11 mouse cellular contexts compared by ENCODE assay signal in the genomic region with DNA sequence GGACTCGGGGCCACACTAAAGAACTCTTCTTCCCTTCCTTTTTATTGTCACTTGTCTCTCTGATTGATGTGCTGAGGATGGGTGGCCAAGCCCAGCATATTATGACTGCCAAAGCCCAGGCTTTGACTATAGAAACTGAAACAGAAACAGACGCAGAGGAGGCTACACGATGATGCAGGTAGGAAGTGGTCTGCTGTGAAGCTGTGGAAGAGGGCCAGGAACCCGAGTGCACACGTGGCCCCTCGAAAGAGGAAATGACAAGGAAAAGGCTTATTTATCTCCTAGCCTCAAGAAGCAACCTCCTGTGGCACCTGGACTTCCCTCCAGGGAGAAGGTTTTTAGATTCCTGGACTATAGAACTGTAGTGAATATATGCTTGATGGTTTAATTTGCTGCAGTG. TPM values are rescaled to one million over a fixed set of nuclear protein-coding genes. Genes with fewer than 3 reads are reported as not detected.
DNase-seq lines count a peak whose midpoint lies in the region; ATAC-seq and TF ChIP-seq lines count a peak whose summit lies in the region.
"Had no signal": no experiment of that assay in that cellular context is flagged by ENCODE, and none has a peak within 500 bp of the region (broad histone marks: within the 10 kb centered on the region; RNA-seq: fewer than 3 reads in every experiment).

No protein-coding gene starts in this region.

- H3K27ac ChIP-seq in liver, embryonic 11.5 days (ENCODE audit: low read depth, low read length), result no peak overlapping the region
- no peak overlapping the region for H3K27ac ChIP-seq in stomach, postnatal 0 days (replicated peaks)
- H3K27ac ChIP-seq: midbrain, embryonic 13.5 days had no signal

- TF ChIP-seq EP300 in stomach, postnatal 0 days (optimal IDR thresholded peaks at IDR 0.05), result no peak

- DNase-seq in liver, embryonic 11.5 days (ENCODE audit: low spot score), result no peak
- no peak for DNase-seq in liver
- DNase-seq in thymus, postnatal 36 days, result peak; percentile 33 to 56
- DNase-seq in stomach, postnatal 0 days (ENCODE audit: low spot score), result no peak
- DNase-seq in retina, embryonic 14.5 days (ENCODE audit: low spot score), result no peak
- DNase-seq in adipocyte (ENCODE audit: low spot score), result no peak
- DNase-seq: kidney, postnatal 25 days; lung, adult 18-20 months had no signal

- 53% methylated on average over 6 of the region's 6 CpGs for WGBS in liver, embryonic 11.5 days
- WGBS in stomach, postnatal 0 days, result 72% methylated on average over 6 of the region's 6 CpGs

- H3K27me3 ChIP-seq in liver, embryonic 11.5 days (replicated peaks; ENCODE audit: control insufficient read depth, insufficient read depth, low read length), result no peaks in the 10 kb centered on the region
- H3K27me3 ChIP-seq in stomach, postnatal 0 days (ENCODE audit: control insufficient read depth, insufficient read depth, low read length), result no peaks in the 10 kb centered on the region
- H3K27me3 ChIP-seq: midbrain, embryonic 13.5 days had no signal

- H3K36me3 ChIP-seq in liver, embryonic 11.5 days (ENCODE audit: control insufficient read depth, insufficient read depth, low read length), result no peaks in the 10 kb centered on the region
- no peaks in the 10 kb centered on the region for H3K36me3 ChIP-seq in stomach, postnatal 0 days (ENCODE audit: control insufficient read depth, insufficient read depth, low read length)
- H3K36me3 ChIP-seq: midbrain, embryonic 13.5 days had no signal

- no peak for ATAC-seq in liver, embryonic 11.5 days (replicated peaks; ENCODE audit: low FRiP score)
- ATAC-seq in hematopoietic stem cell, adult 5-6 weeks (replicated peaks in 1 of 2; ENCODE audit: insufficient read depth in 1 of 2, low FRiP score in 2 of 2, low TSS enrichment in 1 of 2, low read depth in 1 of 2, poor library complexity in 2 of 2, severe bottlenecking in 2 of 2), result peak; percentile 91 to 95
- peak; percentile 82 for ATAC-seq in monocyte, adult 5-6 weeks (replicated peaks; ENCODE audit: insufficient number of reproducible peaks, low FRiP score, low TSS enrichment, poor library complexity, severe bottlenecking)
- no peak for ATAC-seq in stomach, postnatal 0 days (ENCODE audit: low FRiP score, low TSS enrichment)

- H3K9me3 ChIP-seq in liver, embryonic 11.5 days (ENCODE audit: control insufficient read depth, low read length), result no peaks in the 10 kb centered on the region
- H3K9me3 ChIP-seq in stomach, postnatal 0 days (ENCODE audit: control insufficient read depth, low read length), result no peaks in the 10 kb centered on the region
- H3K9me3 ChIP-seq: midbrain, embryonic 13.5 days had no signal

- no peaks in the 10 kb centered on the region for H3K4me1 ChIP-seq in liver, embryonic 11.5 days (replicated peaks; ENCODE audit: control insufficient read depth, insufficient read depth, low read length)
- no peaks in the 10 kb centered on the region for H3K4me1 ChIP-seq in stomach, postnatal 0 days (replicated peaks; ENCODE audit: control insufficient read depth, insufficient read depth)

- no peak for TF ChIP-seq CTCF in stomach, postnatal 0 days (IDR thresholded peaks at IDR 0.05; ENCODE audit: low read depth)

- H3K4me3 ChIP-seq in liver, embryonic 11.5 days (ENCODE audit: low read depth, low read length), result no peak overlapping the region
- H3K4me3 ChIP-seq in stomach, postnatal 0 days (ENCODE audit: low read depth, low read length), result no peak overlapping the region
- H3K4me3 ChIP-seq: midbrain, embryonic 13.5 days had no signal

- H3K4me2 ChIP-seq in liver, embryonic 11.5 days, result peak overlapping the region; percentile 24; the same call in 1 of the 2 replicates
- H3K4me2 ChIP-seq in stomach, postnatal 0 days (replicated peaks; ENCODE audit: low read depth), result no peak overlapping the region
- H3K4me2 ChIP-seq: midbrain, embryonic 13.5 days had no signal

- H3K9ac ChIP-seq in liver, embryonic 11.5 days (ENCODE audit: low read depth, low read length), result no peak overlapping the region
- H3K9ac ChIP-seq in stomach, postnatal 0 days (ENCODE audit: low read length), result no peak overlapping the region
- H3K9ac ChIP-seq: midbrain, embryonic 13.5 days had no signal

RNA-seq across cellular contexts. Expression of a gene that starts 8.3 kb away (rescaled TPM):
- polyA plus RNA-seq in liver, embryonic 11.5 days (2014; fragmentation: Nextera tagmentation; extraction: Ambion mirVana), result 554 and 596 TPM in 2 replicates
- 434 and 475 TPM in 2 replicates for total RNA-seq in hematopoietic stem cell, adult 5-6 weeks (2017)
- total RNA-seq in monocyte, adult 5-6 weeks (2017), result 9.0 to 54.0 TPM (median 33.0 TPM) in 3 replicates
- 87.7 and 95.1 TPM in 2 replicates for polyA plus RNA-seq in stomach, postnatal 0 days (2015; fragmentation: Nextera tagmentation; extraction: Ambion mirVana)

RNA-seq across cellular contexts. Expression of a gene that starts 34.2 kb away (rescaled TPM):
- polyA plus RNA-seq in liver, embryonic 11.5 days (2014; fragmentation: Nextera tagmentation; extraction: Ambion mirVana), result 4.8 and 5.7 TPM in 2 replicates
- 1.3 and 1.9 TPM in 2 replicates for total RNA-seq in hematopoietic stem cell, adult 5-6 weeks (2017)
- total RNA-seq in monocyte, adult 5-6 weeks (2017), result not detected in 3 replicates
- 1.6 and 2.1 TPM in 2 replicates for polyA plus RNA-seq in stomach, postnatal 0 days (2015; fragmentation: Nextera tagmentation; extraction: Ambion mirVana)

Comparison
In these comparisons a context has a peak if more than half of its experiments do, and no peak if none do; other contexts are left out.
1. ATAC-seq: peak in hematopoietic stem cell, adult 5-6 weeks (2 of 2) and monocyte, adult 5-6 weeks (single experiment); none in liver, embryonic 11.5 days (single experiment) and stomach, postnatal 0 days (single experiment).
2. DNase-seq: peak in thymus, postnatal 36 days (2 of 2); none in liver, embryonic 11.5 days (single experiment), liver (single experiment), stomach, postnatal 0 days (single experiment), retina, embryonic 14.5 days (single experiment) and adipocyte (single experiment).